Mouse (Mus musculus): Measurements from ENCODE around the gene Ank3. TPM values are rescaled to one million over a fixed set of nuclear protein-coding genes. Genes with fewer than 3 reads are reported as not detected.

Ank3 gene
- polyA plus RNA-seq, 1 experiment from 2014 or later, result 18.0 TPM

DNA sequence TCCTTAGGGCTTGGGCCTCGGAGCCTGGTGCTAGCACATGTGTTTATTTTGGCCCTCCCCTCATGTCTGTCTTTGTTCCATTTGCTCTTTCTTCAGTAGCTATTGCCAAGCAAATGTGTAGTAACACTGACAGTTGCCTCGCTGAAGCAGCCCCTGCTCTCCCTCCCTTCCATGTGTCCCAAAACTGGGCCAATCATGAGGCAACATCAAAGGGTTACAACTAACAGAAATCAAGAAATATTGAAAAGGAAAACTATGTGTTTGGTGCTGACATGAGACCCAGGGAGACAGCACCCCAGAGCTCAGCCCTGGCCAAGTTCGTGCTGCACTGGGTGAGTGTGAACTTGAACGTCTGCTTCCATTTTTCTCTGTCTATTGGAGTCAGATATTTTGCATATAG, 365.8 kb downstream of the Ank3 start:
- Histone ChIP-seq H3K27ac (no peak overlapping the region), H3K9me3 (no peaks in the 10 kb centered on the region), H3K27me3 (no peaks in the 10 kb centered on the region), H3K4me3 (no peak overlapping the region), H3K4me2 (no peak overlapping the region), H3K9ac (no peak overlapping the region), H3K36me3 (no peaks in the 10 kb centered on the region), H3K4me1 (no peaks in the 10 kb centered on the region)
- peak; percentile 35; the same call in 1 of the 2 replicates for ATAC-seq (ENCODE audit: borderline replicate concordance, extremely low read depth, low FRiP score, low TSS enrichment)
- WGBS, result 28% methylated on average over 4 of the region's 4 CpGs

DNA sequence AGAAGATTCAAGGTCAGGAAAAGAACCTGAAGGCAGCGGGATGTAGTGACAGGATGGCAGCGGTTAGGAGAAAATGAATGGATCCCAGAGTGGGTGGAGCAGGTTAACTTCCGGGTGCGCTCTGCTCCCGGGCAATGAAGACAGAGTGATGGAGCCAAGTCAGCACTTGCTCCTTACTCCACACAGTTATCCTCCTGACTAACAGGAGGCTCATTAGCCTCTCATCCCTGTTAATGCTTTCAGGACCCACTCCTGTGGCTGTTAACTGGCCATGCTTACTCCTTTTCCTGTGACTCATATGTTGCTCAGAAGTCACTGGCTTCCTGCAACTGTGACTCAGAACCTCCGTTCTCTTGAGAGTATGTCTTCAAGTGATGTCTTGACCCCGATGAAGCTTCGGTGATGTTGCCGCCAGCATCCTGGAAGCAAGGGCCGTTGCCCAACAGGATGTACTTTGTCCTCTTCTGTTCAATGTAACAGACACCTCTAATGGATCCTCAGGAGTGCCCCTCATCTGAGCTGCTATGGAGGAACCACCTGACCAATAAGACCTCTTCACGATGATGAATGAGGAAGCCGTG, 378.6 kb downstream of the Ank3 start:
- no peak overlapping the region for H3K4me3 ChIP-seq
- no peaks in the 10 kb centered on the region for H3K36me3 ChIP-seq
- H3K4me1 ChIP-seq, result no peaks in the 10 kb centered on the region
- H3K9me3 ChIP-seq, result no peaks in the 10 kb centered on the region
- H3K27me3 ChIP-seq, result no peaks in the 10 kb centered on the region
- no peak overlapping the region for H3K4me2 ChIP-seq
- H3K27ac ChIP-seq, result no peak overlapping the region
- H3K9ac ChIP-seq, result no peak overlapping the region
- 72% methylated on average over 12 of the region's 12 CpGs for WGBS
- no peak for ATAC-seq (ENCODE audit: borderline replicate concordance, extremely low read depth, low FRiP score, low TSS enrichment)

DNA sequence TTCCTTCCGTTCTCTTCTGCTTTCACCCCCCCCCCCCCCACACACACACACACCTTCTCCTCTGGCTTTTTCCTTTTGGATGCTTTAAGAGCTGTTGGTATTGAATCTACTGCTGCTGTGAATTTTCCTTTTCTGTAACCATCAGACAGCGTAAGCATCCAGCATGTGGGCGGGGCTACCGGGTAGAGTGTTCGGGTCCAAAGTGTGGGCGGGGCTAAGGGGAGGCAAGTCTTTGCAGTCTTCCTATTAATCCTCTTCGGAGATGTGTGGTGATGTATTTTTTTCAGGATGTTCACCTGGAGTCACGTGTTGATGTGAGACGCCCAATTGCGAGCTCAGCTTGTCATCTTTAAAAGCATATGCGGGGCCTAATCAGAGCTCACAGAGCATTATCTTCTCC, 379.2 kb downstream of the Ank3 start:
- no peak for ATAC-seq (ENCODE audit: borderline replicate concordance, extremely low read depth, low FRiP score, low TSS enrichment)
- no peaks in the 10 kb centered on the region for H3K27me3 ChIP-seq
- H3K9me3 ChIP-seq, result no peaks in the 10 kb centered on the region
- 73% methylated on average over 11 of the region's 11 CpGs for WGBS
- H3K4me3 ChIP-seq, result no peak overlapping the region
- no peak overlapping the region for H3K4me2 ChIP-seq
- H3K27ac ChIP-seq, result no peak overlapping the region
- H3K9ac ChIP-seq, result no peak overlapping the region
- H3K36me3 ChIP-seq, result no peaks in the 10 kb centered on the region
- H3K4me1 ChIP-seq, result no peaks in the 10 kb centered on the region

DNA sequence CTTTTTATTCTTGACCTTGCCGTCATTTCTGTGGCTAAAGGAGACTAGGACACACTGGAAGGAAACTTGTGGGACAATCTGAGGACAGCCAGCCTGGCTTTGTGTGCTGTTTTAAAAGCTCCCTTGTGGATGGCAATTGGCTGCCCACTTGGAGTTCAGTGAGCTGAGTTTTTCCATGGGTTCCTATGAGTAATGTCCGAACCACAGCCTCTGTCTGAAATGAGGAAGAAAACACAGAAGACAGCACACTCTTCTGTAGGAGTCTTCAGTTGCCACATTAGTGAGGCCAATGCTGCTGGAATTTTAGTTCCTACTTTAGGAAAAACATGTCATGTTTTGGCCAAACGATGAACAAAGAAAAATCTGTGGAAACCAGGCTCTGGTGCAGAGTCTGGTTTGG, 380.7 kb downstream of the Ank3 start:
- 74% methylated on average over 3 of the region's 3 CpGs for WGBS
- H3K9me3 ChIP-seq, result no peaks in the 10 kb centered on the region
- H3K27ac ChIP-seq, result no peak overlapping the region
- no peak overlapping the region for H3K4me2 ChIP-seq
- H3K4me3 ChIP-seq, result no peak overlapping the region
- H3K4me1 ChIP-seq, result no peaks in the 10 kb centered on the region
- no peaks in the 10 kb centered on the region for H3K36me3 ChIP-seq
- no peaks in the 10 kb centered on the region for H3K27me3 ChIP-seq
- ATAC-seq (ENCODE audit: borderline replicate concordance, extremely low read depth, low FRiP score, low TSS enrichment), result no peak
- no peak overlapping the region for H3K9ac ChIP-seq

DNA sequence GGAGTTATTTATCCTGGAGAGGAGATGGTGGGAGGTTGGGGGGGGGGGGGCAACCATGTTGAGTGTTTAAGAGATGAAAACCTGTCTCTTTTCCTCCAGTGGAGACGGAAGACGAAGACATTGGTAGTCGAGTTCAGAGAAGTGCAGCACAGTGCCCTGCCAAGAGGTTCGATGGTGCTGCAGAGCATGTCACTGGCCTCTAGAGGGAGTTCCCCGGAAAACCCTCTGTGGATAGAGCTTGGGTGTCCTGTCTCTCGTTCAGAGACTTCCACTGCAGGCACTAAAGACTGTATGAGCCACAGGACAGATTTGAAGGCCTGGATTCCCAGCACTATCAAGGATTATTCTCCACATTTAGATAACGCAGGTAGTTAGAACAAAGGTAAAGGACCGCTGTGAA, 382.9 kb downstream of the Ank3 start:
- no peak overlapping the region for H3K9ac ChIP-seq
- no peak overlapping the region for H3K4me3 ChIP-seq
- H3K9me3 ChIP-seq, result no peaks in the 10 kb centered on the region
- no peaks in the 10 kb centered on the region for H3K36me3 ChIP-seq
- no peak overlapping the region for H3K4me2 ChIP-seq
- H3K27ac ChIP-seq, result no peak overlapping the region
- no peaks in the 10 kb centered on the region for H3K27me3 ChIP-seq
- WGBS, result 14% methylated on average over 8 of the region's 8 CpGs
- H3K4me1 ChIP-seq, result peaks cover 7% of the 10 kb centered on the region; the same call in 1 of the 2 replicates
- peak; percentile 65; the same call in 1 of the 2 replicates for ATAC-seq (ENCODE audit: borderline replicate concordance, extremely low read depth, low FRiP score, low TSS enrichment)

DNA sequence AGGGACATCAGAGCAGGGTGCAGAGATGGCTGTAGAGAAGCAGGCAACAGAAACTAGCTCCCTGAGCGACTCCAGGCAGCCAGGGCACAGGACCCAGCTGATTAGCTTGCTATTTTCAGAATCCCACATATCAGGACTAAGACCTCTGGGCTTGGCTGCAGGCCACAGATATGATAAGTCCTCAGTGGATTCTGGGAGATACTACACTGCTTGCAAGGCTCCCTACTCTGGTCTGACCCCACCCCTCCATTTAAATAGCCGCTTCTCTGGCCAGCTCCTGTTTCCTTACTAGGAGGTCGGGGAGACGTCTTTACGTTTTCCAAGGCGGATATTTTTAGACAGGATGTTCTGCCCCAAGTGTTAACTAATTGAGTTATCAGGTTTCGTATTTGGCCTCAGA, 386.7 kb downstream of the Ank3 start:
- Histone ChIP-seq H3K36me3 (no peaks in the 10 kb centered on the region), H3K9ac (no peak overlapping the region), H3K9me3 (no peaks in the 10 kb centered on the region), H3K27ac (no peak overlapping the region), H3K4me3 (no peak overlapping the region), H3K4me1 (peaks cover 12% of the 10 kb centered on the region; the same call in 1 of the 2 replicates), H3K4me2 (0 out of 2 replicates have a peak overlapping the region, but pooled peaks have one; percentile 1), H3K27me3 (no peaks in the 10 kb centered on the region)
- peak; percentile 69; the same call in 1 of the 2 replicates for ATAC-seq (ENCODE audit: borderline replicate concordance, extremely low read depth, low FRiP score, low TSS enrichment)
- 21% methylated on average over 7 of the region's 7 CpGs for WGBS

DNA sequence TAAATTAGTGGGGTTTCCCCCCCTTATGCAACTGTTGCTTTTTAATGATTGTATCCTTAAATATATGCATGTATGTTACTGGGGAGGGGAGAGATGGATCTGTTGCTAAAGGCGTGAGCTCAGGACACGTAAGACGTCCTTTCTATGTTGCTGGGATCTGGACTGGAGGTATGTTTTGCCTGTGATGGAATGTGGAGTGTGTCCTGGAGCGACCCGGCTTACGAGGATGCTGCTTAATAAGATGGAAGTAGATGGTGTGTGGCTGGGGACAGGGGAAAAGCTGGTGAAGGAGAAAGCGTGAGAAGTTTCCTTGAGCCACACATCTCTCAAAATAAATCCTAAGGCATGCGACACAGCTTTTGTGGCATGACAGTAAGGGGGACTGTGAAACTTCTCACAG, 387.1 kb downstream of the Ank3 start:
- Histone ChIP-seq H3K36me3 (no peaks in the 10 kb centered on the region), H3K4me3 (no peak overlapping the region), H3K4me1 (peaks cover 12% of the 10 kb centered on the region; the same call in 1 of the 2 replicates), H3K9me3 (no peaks in the 10 kb centered on the region), H3K4me2 (0 out of 2 replicates have a peak overlapping the region, but pooled peaks have one; percentile 1), H3K27ac (no peak overlapping the region), H3K9ac (no peak overlapping the region), H3K27me3 (no peaks in the 10 kb centered on the region)
- ATAC-seq (ENCODE audit: borderline replicate concordance, extremely low read depth, low FRiP score, low TSS enrichment), result no peak
- WGBS, result 39% methylated on average over 8 of the region's 8 CpGs

DNA sequence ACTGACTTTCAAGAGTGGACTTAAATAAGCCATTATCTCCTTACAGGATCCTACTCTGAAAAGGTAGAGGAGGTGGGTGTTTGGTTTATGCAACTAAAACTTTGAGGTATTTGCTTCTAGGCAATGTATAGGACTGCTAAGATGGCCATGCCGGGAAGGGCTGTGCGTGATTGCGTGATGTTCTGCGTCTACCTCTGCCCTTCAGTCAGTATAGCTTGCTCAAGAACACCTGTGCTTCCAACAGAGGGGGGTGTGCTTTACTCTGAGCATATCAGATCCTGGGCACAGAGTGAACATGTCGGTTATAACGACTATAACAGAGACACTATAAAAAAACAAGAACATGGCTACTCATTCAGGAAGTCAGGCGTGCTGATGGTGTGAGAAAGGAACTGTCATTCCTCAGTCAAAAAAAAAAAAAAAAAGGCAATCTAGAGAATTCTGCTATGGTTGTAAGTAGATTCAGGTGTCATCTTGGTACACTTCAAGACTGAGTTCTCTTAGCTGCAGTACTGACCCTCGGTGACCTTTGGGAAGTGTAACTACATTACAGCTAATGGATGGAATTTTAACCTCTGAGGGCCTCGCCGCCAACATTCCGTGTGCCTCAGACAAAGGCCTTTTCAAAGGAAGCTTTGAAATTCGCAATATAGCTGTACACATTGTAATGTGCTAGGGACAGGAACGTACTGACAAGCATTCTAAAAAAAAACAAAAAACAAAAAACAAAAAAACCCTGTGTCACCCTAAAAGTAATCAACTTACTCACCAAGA, 387.8 kb downstream of the Ank3 start:
- no peak for ATAC-seq (ENCODE audit: borderline replicate concordance, extremely low read depth, low FRiP score, low TSS enrichment)
- Histone ChIP-seq H3K9ac (no peak overlapping the region), H3K4me1 (peaks cover 12% of the 10 kb centered on the region; the same call in 1 of the 2 replicates), H3K36me3 (no peaks in the 10 kb centered on the region), H3K9me3 (no peaks in the 10 kb centered on the region), H3K4me3 (no peak overlapping the region), H3K27ac (no peak overlapping the region), H3K4me2 (no peak overlapping the region), H3K27me3 (no peaks in the 10 kb centered on the region)
- 55% methylated on average over 13 of the region's 13 CpGs for WGBS

DNA sequence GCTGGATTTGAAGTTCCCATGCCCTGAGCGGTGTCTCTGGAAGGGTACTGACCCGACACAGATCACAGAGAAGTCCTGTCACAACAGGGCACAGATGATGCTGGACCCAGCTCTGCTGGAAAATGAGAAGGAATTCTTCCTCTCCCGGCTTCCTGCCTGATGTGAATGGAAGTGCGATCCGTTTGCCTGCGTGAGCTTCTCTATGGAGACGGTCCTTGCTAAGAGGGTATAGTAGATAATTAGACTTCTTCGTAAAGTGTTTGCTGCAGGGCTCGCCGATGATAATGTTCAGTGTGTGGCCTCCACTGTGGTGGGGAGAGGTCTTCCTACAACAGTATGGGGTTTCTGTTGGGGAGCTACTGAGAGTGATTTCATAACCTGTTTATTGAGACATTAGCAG, 388.8 kb downstream of the Ank3 start:
- no peak overlapping the region for H3K4me3 ChIP-seq
- H3K36me3 ChIP-seq, result no peaks in the 10 kb centered on the region
- H3K9ac ChIP-seq, result no peak overlapping the region
- ATAC-seq (ENCODE audit: borderline replicate concordance, extremely low read depth, low FRiP score, low TSS enrichment), result no peak
- H3K4me1 ChIP-seq, result peaks cover 12% of the 10 kb centered on the region; the same call in 1 of the 2 replicates
- H3K4me2 ChIP-seq, result peak overlapping the region; percentile 22; the same call in 1 of the 2 replicates
- 25% methylated on average over 10 of the region's 10 CpGs for WGBS
- no peaks in the 10 kb centered on the region for H3K27me3 ChIP-seq
- H3K27ac ChIP-seq, result no peak overlapping the region
- H3K9me3 ChIP-seq, result no peaks in the 10 kb centered on the region

DNA sequence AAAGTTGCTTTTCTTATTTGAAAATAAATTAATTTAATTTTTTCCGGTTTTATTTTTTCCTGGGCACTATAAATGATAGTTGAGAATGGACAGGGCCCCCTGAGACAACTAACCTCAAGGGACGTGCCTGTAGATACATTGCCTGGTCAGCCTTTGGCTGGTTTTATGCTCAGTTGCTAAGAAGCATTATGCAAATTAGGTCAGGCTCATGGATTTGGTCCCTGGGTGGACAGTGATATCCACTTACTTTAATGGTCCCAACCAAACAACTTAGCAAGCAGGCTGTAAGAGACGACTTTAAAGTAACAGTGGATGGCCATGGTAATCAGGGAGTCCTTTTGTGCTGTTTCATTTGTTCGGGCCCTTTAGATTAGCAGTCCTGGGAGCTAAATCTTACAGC, 392.0 kb downstream of the Ank3 start:
- ATAC-seq (ENCODE audit: borderline replicate concordance, extremely low read depth, low FRiP score, low TSS enrichment), result no peak
- Histone ChIP-seq H3K27me3 (no peaks in the 10 kb centered on the region), H3K4me1 (peaks cover 6% of the 10 kb centered on the region; the same call in 1 of the 2 replicates), H3K4me3 (no peak overlapping the region), H3K36me3 (no peaks in the 10 kb centered on the region), H3K9me3 (no peaks in the 10 kb centered on the region), H3K27ac (no peak overlapping the region), H3K4me2 (no peak overlapping the region), H3K9ac (no peak overlapping the region)
- 73% methylated on average over 4 of the region's 4 CpGs for WGBS

DNA sequence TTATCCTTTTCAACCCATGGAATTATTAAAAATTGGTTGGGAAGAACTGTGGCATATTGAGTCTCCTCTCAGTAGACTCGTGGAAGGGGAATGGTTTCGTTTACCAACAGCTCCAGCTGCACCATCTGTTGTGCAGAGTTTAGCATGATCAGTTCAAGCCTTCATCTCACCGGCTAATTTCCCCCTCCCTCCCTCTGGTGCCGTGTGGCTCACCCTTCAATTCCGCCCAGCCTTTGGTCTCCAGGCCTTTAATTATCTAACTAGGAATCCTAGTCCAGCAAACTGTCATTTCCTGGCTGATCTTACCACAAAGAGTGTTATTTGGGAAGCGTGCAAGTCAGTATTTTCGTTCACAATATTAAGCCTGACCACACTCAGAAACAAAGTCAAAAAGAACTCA, 393.4 kb downstream of the Ank3 start:
- no peak overlapping the region for H3K27ac ChIP-seq
- H3K4me1 ChIP-seq, result peaks cover 5% of the 10 kb centered on the region; the same call in 1 of the 2 replicates
- H3K4me2 ChIP-seq, result no peak overlapping the region
- 70% methylated on average over 7 of the region's 7 CpGs for WGBS
- H3K9ac ChIP-seq, result no peak overlapping the region
- H3K9me3 ChIP-seq, result no peaks in the 10 kb centered on the region
- no peaks in the 10 kb centered on the region for H3K27me3 ChIP-seq
- no peaks in the 10 kb centered on the region for H3K36me3 ChIP-seq
- no peak overlapping the region for H3K4me3 ChIP-seq
- ATAC-seq (ENCODE audit: borderline replicate concordance, extremely low read depth, low FRiP score, low TSS enrichment), result no peak

DNA sequence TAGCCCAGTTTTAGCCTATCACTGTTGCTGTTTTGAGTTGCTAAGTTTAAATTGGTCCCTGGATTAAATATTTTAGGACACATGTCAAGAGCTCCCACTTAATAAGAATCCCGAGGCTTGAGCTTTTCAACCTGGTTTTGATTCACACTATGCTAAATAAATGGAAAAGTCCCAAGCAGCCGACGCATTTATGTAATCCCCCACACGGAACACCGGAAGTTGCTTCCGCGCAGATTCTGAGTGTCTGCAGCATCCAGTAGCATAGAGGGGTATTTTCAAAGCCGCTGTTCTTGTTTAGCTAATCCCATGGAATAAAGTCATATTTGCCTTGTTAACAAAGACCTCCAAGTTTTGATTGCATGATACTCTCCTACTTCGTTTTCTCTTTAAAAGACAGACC, 393.8 kb downstream of the Ank3 start:
- Histone ChIP-seq H3K4me3 (no peak overlapping the region), H3K9ac (no peak overlapping the region), H3K27ac (no peak overlapping the region), H3K4me1 (peaks cover 2% of the 10 kb centered on the region; the same call in 1 of the 2 replicates), H3K36me3 (no peaks in the 10 kb centered on the region), H3K27me3 (no peaks in the 10 kb centered on the region), H3K4me2 (no peak overlapping the region), H3K9me3 (no peaks in the 10 kb centered on the region)
- WGBS, result 80% methylated on average over 9 of the region's 9 CpGs
- ATAC-seq (ENCODE audit: borderline replicate concordance, extremely low read depth, low FRiP score, low TSS enrichment), result no peak
